Mouse (Mus musculus) hindlimb bud, embryonic 11.5 days (tissue): ENCODE measurements around the gene Lsm4.
A peak's percentile ranks its signal among the peaks of the same experiment; 100 is the strongest.

Experiments used
- DNase-seq: peaks from one replicate; pipeline ENCODE4 v3.0.0-alpha.2; 2012; ENCODE audit warnings: low read depth, low spot score; ENCODE audit errors: extremely low spot score

Lsm4 gene

DNA sequence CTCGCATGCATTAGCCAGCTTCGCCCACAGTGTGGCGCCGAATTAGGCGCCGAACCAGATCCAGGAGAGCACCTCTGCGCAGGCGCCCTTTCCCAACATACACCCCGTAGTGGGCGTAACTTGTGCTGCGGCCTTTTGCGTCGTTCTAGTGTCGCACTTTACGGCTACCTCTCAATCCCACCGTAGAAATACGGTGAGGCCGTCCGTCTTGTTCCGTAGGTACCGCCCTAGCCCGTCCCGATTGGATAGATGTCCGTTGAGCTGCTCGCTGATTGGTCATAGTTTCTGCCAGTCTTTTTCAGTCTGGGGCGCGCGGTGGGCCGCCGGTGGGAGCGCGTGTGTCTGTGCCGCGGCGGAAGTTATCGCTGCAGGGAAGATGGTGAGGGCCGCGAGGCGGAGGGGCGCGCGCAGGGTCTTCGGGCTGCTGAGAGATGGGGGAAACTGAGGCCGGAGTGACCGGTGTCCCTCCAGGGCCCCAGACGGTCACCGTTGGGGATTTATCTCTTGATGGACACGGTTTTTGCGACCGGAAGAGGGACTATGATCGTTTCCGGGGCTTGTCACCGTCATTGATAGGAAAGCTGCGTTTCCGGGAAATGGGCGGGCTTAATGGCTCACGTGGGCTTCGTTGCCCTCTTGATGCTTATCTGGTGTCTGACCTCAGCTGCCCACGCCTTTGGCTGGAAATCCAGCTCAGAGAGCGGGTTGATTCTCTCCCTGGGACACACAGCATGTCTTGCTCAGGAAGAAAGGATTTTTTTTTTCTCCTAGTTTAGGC lies at the start of gene Lsm4:
Gene Lsm4 (plus strand): TSS at position 170 of the 778 bp plus-strand sequence.
- DNase-seq, result peak; percentile 98

DNA sequence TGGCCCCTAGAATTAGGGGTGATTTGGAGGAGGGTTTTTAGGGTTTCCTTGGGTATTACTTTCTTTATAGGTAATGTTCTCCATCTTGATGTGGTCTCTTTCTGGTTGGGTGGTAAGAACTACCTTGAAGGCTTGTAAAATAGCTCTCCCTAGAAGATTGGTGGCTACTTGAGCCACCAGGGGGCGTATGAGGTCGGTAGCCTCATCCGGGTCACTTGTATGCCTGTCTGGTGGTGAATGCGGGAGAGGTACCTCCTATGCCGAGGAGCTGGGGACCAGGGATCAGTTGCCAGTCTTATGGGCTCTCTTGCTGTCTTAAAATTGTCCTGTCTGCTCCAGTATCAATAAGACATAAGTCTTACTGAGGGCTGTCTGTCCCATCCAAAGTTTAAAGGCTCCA lies 47.9 kb upstream of the Lsm4 start:
- no peak for DNase-seq

DNA sequence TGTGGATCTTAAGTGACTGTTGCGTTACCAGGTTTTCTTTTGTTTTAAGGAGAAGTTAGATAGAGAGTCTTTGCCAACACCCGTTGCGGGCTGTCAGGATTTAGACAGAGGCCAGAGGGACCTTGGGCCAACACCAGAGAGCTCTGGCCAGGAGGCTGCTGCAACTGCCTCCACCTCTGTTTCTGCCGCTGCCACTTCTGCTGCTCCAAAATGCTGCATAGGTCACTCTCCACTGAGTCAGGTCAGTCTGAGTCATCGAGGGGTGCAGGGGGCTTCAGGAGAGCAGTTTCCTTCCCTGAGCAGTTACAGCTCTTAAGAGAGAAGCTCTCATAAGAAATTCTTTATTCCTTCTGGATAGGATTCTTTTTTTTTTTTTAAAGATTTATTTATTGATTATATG lies 46.0 kb upstream of the Lsm4 start:
- DNase-seq, result no peak

DNA sequence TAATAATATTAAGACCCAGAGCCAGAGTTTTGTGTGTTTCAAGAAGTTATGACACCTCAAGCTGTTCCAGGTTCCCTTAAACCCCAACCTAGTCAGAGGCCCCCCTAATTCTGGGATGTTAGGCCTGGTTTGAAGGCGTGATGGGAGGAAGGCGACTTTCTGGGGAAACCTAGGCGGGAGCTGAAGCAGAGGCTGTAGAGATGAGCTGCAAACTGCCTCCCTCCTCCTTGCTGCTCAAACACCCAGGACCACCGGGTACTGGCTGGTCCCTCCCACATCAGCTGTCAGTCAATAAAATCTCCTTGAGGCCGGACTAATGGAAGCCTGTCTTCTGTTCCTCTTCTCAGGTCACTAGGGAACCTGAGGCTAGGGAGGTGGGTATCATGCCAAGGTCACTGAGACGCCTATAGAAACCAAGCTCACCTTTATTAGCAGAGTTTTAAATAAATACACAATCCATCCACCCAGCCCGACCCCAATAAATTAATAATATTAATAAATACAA lies 44.0 kb upstream of the Lsm4 start:
- DNase-seq, result no peak

DNA sequence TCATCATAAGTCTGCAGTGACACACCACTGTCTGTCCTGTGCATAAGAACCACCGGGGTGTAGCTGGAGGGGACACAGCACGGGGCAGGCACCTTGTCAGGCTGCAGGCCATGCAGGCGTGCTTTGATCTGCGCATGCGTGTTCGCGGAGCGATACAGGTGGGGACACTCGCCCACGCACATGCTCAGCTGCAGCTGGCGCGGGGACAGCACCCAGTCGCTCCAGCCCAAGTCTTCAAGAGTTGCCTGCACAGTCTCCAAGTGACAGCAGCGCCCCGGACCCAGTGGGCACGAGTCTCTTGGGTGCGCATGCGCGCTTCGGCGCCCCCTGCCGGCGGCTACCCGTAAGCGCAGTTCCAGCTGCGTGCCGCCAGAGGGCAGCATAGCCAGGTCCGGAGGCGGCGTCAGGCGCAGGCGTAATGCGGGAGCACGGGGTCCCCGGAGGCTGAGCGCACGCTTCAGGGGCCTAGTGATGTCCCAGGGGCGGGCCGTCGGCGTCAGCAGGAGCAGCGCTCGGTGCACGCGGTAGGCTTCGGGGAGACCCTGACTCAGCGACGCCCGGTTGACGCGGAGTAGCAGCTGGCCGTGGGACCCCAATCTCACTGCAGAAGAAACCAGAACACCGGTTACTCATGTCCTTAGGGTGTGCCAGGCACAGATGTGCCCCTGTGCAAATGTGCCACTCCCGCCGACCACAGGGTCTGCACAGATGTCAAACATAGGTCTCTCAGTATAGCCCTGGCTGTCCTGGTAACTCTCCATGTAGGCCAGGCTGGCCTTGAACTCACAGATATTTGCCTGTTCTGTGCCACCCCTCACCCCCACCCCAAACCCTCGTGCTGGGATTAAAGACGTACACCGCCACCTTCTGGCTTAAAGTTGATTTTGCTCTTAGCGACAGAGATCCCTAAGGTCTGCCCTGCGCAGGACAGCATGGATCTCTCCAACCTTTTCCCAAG lies 43.2 kb upstream of the Lsm4 start:
- DNase-seq, result no peak

DNA sequence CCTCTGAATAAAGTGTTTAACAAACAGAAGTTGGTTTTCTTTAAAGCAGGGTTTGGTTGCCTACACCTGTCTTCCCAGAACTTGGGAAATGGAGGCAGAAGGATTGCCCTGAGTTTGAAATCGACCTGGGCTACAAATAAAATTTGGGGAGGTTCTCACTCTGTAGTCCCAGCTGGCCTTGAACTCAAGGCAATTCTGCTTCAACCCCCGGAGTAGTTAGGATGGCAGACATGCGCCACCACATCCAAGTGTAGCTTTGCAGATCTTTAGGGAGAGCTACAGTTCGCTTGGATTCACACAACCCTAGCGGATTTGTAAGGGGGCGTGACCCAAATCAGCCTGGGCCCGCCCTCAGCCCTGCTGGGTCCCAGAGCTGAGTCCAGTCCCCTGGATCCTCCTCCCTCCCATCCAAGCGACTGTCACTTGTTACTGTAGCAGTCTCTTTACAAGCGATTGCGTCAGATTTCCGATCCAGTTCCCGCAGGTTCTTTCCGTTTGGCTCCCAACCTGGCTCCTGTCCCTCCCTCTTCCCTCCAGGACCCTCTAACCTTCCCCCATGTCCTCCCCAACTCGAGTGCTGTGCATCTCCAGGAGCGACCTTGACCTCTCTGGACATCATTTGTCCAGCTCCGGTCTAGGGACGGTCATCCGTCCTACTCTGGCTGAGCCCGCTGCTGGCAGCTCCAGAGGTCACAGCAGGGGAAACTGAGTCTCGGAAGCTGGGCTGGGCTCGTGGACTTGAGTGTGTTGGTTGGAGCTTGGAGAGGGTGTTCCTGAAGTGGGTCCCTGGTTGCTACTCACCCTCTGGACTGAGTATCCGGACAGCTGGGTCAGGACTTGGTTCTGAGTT lies 42.3 kb upstream of the Lsm4 start:
- DNase-seq, result no peak

DNA sequence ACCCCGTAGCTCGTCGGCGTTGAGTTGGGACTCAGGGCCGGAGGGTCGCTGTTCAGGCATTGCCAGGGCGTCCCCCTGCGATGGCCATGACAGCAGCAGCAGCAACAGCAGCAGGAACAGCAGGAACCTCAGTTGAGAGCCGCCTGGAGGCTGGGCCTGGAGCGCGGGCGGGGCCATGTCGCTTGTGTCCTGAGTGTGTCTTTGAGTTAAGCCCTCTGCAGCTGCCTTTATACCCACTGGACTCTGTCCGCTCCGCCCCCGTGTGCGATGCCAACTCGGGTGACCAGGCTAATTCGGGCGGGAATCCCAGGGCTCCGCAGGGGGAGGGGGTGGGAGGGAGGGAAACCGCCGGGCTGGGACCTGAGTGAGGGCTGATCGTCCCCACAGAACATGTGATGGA lies 41.6 kb upstream of the Lsm4 start:
- no peak for DNase-seq

DNA sequence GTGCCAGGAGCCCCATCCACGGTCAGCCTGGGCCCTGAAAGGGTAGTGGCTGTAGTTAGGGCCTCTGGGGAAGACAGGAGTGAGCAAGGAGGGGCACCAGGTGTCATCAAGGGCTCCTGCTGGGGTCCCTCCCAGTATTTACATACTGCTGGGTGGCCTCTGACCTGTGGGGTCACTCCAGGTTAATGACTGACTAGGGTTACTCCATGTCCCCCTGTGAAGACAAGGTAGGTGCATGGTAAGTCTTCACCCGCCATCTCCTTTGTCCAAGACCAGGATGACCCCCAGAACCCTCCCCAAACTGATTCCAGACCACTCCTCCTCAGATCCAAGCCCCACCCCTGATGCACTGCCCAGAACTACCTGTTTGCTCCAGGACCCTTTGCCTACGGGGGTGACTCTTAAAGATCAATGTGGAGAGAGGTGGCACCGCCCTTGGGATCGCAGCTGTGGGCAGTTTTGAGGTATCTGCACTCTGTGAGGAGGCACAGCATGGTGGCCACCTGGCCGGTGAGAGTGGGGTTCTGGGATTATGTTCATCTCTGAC lies 40.6 kb upstream of the Lsm4 start, which contains the start of gene Gdf15:
Gene Gdf15 (minus strand): TSS at position 111 of the 547 bp plus-strand sequence.
- DNase-seq, result no peak

DNA sequence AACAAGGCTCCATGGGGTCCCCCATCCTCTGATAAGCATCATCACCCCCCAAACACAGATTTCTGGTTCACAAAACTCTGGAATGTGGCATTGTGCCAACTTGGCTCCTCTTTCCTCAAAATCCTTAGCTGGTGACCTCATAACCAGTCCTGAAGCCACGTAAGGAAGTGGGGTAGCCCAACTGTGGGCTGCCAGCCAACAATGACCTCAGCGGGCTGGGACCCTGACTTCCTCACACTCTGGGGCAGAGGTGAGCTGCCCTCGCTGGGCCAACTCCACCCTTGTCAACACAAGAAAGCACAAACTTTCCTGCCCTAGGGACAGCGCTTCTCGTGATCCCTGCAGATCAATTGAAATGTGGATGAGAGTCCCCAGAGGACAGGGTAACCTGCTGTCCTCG lies 39.0 kb upstream of the Lsm4 start:
- no peak for DNase-seq

DNA sequence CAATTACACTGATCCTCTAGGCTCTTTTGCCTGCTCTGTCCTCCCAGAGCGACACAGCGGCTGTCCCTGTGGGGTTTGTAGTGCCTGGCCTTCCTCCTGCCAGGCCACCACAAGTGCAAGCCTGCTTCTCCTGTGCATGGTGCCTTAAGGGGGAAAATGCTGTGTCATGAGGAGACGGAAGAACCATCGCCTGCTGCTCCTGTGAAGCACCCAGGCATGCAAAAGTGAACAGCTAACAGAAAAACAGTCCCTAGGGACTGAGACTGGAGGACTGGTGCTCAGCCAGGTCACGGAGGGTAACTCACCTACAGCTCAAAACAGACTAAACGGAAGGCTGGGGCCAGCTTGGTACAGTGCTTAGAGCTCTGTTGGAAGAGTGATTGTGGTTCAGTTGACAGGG lies 37.5 kb upstream of the Lsm4 start:
- no peak for DNase-seq

DNA sequence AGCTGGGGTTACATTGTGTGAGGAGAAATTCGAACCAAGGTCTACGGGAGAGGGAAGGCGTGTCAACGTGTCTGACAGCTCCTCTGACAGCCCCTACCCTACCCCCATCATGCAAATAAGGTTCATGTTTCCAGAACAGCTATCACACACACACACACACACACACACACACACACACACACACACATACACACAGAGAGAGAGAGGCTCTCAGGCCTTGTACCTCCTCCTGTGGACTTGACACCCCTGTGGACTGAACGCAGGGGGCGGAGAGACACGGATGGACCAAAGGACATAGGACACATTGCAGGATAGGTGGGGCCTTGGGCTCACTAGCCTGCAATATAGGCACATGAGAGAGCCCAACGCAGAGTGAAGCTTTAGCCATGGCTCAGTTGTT lies 36.2 kb upstream of the Lsm4 start:
- no peak for DNase-seq

DNA sequence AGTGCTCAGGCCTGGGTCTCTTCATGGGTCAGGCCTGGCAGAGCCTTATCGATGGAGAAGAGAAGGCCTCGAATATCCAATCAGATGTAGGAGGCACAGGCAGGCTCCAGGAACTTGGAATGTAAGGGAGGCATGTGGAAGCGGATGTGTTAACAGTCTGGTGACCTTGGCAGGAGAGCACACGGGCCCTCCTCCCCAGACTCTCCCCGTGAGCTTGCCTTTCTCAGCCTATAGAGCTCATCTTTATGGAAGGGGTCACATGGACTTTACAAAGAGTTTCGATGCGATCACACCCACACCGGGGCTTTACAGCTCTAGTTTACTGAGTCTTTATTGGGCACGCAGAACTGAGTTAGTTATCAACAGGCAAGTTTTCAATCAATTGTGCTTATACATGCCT lies 34.3 kb upstream of the Lsm4 start:
- DNase-seq, result no peak

DNA sequence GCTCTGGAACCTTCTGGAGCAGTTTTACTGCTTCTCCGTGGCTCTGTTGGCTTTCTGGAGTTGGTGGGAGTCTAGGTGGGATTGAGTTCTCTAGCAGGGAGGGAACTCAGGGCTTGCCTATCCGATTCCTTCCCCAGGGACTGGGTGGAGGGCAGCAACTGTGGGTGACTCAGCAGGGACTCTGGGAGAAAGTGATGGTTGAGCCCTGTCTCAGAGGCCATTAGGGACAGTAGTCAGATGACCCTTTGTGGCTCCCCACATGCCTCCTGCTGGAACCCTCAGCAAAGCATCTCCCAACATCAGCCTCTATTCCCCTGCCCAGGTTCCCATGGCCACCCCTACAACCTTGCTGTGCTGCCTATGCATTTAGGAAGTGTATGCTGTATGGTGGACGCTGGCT lies 30.0 kb upstream of the Lsm4 start:
- DNase-seq, result no peak

DNA sequence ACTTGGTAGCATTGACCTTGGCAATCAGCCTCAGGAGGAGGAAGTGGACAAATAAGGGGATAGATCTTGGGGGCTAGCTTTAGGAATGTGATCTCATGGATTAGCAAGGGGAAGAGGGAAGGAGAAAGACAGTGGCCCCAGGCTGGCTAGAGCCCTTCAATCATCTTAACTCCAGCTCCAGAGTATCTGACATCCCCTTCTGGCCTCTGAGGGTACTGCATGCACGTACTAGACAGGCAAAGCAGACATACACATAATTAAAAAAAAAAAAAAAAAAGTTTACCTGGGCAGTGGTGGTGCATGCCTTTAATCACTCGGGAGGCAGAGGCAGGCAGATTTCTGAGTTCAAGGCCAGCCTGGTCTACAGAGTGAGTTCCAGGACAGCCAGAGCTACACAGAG lies 29.0 kb upstream of the Lsm4 start:
- no peak for DNase-seq

DNA sequence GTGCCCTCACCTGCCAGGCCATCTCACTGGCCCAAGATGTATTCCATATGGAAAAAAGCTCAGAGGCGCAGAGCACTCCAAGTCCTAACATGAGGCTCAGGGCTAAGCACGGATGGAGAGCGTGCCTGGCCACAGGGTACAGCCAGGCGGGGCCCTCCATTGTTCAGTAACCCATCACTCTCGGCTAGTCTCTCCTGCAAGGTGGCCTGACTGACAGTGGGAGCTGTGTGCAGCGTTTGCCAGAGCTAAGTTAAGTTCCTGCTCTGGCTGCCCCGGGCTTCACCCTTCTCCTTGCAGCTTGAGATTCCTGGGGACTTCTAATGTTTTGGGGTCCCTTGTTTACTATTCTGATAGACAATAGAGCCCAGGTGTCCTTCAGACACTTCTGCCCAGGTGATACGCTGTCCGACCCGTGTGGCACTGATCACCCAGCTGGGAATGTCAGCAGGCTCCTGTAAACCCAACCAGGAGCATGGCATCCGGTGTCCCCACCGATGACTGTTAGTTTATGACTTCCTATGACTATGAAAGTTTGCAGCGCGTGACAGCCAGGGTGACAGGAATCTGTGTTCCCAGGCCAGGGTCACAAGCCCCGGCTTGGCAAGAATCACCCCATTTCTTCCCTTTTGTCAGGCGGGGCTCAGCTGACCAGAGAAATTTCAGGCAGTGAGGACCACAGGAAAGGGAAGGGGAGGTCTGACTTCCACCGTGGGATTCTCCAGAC lies 27.4 kb upstream of the Lsm4 start:
- DNase-seq, result no peak

DNA sequence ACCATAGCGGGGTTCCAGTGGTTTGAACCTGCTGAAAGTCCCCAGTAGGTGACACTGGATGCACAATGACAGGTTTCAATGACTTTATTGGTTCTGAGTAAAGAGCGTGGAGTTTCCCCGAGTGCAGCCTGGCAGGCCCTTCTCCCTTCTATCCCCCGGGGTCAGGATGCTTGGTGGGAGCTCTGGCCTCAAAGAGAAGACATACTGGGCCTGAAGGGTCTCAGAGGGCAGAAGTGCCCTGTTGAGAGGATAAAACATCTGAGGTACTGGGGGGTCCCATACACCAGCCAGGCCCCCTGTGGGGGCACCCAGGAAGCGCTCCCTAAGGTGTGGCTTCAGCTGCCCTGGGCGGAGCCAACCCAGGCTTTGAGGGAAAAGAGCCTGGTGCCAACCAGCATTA lies 26.7 kb upstream of the Lsm4 start:
- no peak for DNase-seq

DNA sequence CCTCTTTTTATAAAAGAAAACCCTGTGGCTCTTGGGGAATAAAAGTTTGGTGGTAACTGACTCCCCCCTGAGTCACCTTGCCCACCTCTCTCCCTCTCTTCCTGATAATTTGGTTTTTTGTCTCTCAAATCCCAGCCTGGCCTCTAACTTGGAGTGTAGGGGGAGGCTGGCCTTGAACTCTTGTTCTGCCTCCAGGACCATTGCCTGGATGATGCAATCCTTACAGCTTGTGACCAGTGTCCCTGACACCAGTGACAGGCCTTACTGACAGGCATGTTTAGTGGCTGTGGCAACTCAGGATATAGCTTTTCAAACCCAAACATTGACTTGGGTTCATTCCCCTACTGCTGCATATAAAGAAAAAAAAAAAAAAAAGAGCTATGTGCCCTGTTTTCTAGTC lies 26.3 kb upstream of the Lsm4 start:
- DNase-seq, result no peak

DNA sequence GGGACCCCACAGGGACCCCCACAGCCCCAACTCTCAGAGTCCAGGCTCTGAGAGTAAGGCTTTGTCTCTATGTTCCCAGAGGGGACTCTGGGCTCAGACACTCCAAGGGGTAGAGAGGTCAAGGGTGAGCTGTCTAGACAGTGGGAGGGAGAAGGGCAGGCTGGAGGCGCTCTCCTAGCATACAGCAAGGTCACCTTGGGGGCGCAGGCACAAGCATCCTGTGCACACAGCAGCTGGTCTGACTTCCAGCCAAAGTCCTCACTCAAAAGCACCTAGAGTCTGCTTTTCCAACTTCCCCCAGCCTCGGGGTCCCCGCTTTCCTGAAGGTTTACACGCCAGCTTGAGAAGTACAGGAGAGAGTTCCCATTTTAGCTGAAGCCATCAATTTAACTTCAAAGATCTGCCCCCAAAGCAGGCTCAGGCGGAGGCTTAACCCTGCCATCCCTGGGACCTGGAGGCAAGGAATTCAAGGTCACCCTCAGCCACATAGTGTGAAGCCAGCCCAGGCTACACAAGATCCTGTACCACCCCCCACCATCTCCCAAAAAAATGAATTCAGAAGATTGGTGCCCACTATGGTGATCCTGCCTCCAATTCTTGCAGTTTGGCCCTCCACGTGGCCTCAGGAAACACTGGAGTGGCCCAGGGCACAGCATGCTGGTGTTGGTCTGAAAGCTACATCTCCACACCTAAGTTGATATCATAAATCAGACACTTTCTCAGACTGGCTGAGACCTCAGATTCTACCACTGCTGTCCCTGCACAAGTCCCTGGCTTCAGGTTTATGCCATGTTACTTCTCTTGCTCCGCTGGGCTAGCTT lies 25.5 kb upstream of the Lsm4 start:
- DNase-seq, result no peak

DNA sequence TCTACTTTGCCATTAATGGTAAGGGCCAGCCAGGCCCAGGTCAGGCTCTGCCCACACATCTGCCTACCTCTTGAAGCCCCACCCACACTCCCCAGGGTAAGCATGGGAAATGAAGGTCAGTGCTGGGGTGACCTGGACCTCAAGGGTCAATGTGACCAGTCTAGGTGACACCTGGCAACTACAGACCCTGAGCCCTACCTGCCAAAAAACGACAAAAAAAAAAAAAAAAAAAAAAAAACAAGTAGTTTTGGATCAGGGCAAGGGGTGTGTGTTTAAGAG lies 24.9 kb upstream of the Lsm4 start:
- DNase-seq, result no peak
